Mouse (Mus musculus): Measurements from ENCODE around the gene Rorc. TPM values are rescaled to one million over a fixed set of nuclear protein-coding genes. Genes with fewer than 3 reads are reported as not detected.

Rorc gene
- polyA plus RNA-seq, 1 experiment from 2014 or later = 0.38 TPM

DNA sequence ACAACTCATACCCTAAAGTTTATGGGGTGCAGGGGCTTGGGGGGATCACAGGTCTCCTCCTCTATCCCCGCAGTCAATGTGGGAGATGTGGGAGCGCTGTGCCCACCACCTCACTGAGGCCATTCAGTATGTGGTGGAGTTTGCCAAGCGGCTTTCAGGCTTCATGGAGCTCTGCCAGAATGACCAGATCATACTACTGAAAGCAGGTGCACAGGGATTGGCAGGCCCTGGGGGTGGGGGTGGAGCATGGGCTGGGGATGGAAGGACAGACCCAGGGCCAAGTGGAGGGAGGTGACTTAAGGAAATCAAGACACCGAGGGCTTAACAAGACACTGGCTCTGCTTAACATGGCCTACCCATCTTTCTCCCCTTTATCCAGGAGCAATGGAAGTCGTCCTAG, 18.4 kb downstream of the Rorc start:
- Histone ChIP-seq H3K27ac (replicated peaks; ENCODE audit: low read depth, low read length) (no peak overlapping the region), H3K9ac (replicated peaks; ENCODE audit: low read length) (no peak overlapping the region), H3K9me3 (replicated peaks; ENCODE audit: control insufficient read depth, low read length) (no peaks in the 10 kb centered on the region), H3K27me3 (ENCODE audit: control insufficient read depth, insufficient read depth, low read length) (no peaks in the 10 kb centered on the region), H3K36me3 (replicated peaks; ENCODE audit: control insufficient read depth, insufficient read depth, low read depth, low read length) (no peaks in the 10 kb centered on the region), H3K4me1 (ENCODE audit: control insufficient read depth, insufficient read depth, low read length) (no peaks in the 10 kb centered on the region), H3K4me3 (ENCODE audit: low read depth, low read length) (no peak overlapping the region), H3K4me2 (ENCODE audit: low read depth, low read length) (no peak overlapping the region)
- WGBS = 80% methylated on average over 5 of the region's 5 CpGs
- no peak for DNase-seq (ENCODE audit: low spot score)
- ATAC-seq (replicated peaks; ENCODE audit: insufficient number of reproducible peaks, low FRiP score, low TSS enrichment, low read depth) = no peak

DNA sequence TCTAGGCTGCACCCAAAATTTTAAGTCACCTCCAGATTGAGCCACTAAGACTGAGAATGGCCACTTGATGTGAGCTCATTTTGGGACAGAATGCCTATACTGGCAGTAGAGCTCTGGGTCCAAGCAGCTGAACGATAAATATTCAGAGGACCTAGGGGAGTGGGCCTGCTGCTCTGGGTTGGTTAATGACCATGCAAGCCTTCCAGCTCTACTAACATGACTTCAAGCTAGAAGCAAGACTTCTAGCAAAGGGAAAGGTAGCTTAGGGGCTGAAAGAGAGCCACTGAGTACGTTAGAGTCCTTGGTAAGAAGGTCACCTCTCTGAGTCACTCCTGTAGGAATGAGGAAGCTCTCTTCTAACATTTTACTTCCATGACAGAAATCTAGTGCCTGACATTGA, 19.5 kb downstream of the Rorc start:
- Histone ChIP-seq H3K27ac (replicated peaks; ENCODE audit: low read depth, low read length) (no peak overlapping the region), H3K4me2 (ENCODE audit: low read depth, low read length) (no peak overlapping the region), H3K4me3 (ENCODE audit: low read depth, low read length) (no peak overlapping the region), H3K36me3 (replicated peaks; ENCODE audit: control insufficient read depth, insufficient read depth, low read depth, low read length) (no peaks in the 10 kb centered on the region), H3K9ac (replicated peaks; ENCODE audit: low read length) (no peak overlapping the region), H3K27me3 (ENCODE audit: control insufficient read depth, insufficient read depth, low read length) (no peaks in the 10 kb centered on the region), H3K4me1 (ENCODE audit: control insufficient read depth, insufficient read depth, low read length) (no peaks in the 10 kb centered on the region), H3K9me3 (replicated peaks; ENCODE audit: control insufficient read depth, low read length) (no peaks in the 10 kb centered on the region)
- ATAC-seq (replicated peaks; ENCODE audit: insufficient number of reproducible peaks, low FRiP score, low TSS enrichment, low read depth) (no peak), DNase-seq (ENCODE audit: low spot score) (no peak)
- 74% methylated on average over 2 of the region's 2 CpGs for WGBS

DNA sequence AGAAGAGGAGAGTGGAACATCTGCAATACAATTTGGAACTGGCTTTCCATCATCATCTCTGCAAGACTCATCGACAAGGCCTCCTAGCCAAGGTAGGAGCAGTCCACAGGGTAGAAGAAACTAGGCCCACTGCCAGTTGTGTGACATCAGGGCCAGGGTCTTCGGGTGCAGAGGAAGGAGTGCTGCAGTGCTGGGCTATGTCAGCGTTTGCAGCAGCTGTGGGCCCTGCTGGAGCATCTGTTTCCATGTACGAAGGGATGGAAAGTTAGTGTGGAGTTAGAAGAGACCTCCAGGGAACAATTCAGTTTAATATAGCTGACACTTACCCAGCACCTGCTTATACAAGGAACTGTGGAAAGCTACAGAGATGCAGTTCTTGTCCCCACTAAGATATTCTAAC, 20.5 kb downstream of the Rorc start:
- Histone ChIP-seq H3K27me3 (ENCODE audit: control insufficient read depth, insufficient read depth, low read length) (peaks cover 2% of the 10 kb centered on the region), H3K4me1 (ENCODE audit: control insufficient read depth, insufficient read depth, low read length) (no peaks in the 10 kb centered on the region), H3K4me2 (ENCODE audit: low read depth, low read length) (no peak overlapping the region), H3K27ac (replicated peaks; ENCODE audit: low read depth, low read length) (no peak overlapping the region), H3K4me3 (ENCODE audit: low read depth, low read length) (no peak overlapping the region), H3K9me3 (replicated peaks; ENCODE audit: control insufficient read depth, low read length) (no peaks in the 10 kb centered on the region), H3K36me3 (replicated peaks; ENCODE audit: control insufficient read depth, insufficient read depth, low read depth, low read length) (no peaks in the 10 kb centered on the region), H3K9ac (replicated peaks; ENCODE audit: low read length) (no peak overlapping the region)
- no peak for DNase-seq (ENCODE audit: low spot score)
- ATAC-seq (replicated peaks; ENCODE audit: insufficient number of reproducible peaks, low FRiP score, low TSS enrichment, low read depth) = no peak
- WGBS = 68% methylated on average over 4 of the region's 4 CpGs

DNA sequence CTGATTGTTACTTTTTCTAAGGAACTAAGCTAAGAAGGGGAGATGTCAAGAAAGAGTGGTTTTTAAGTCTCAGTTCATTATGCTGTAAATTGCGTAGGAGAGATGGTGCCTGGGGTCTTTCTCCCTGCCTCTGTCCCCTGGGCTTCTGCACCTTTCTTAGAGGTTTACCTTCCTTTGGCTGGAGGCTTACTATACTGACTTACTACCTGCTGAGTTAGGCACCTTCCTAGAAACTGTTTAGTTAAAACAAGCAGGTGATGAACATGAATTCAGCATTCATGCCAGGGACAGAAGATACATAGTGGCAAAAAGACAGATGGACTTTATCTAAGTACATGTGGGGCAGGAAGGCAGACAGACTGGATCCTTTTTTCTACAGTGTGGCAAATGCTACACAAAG, 23.7 kb downstream of the Rorc start:
- Histone ChIP-seq H3K27ac (replicated peaks; ENCODE audit: low read depth, low read length) (no peak overlapping the region), H3K27me3 (ENCODE audit: control insufficient read depth, insufficient read depth, low read length) (peaks cover 4% of the 10 kb centered on the region), H3K4me2 (ENCODE audit: low read depth, low read length) (no peak overlapping the region), H3K4me3 (ENCODE audit: low read depth, low read length) (no peak overlapping the region), H3K9me3 (replicated peaks; ENCODE audit: control insufficient read depth, low read length) (no peaks in the 10 kb centered on the region), H3K9ac (replicated peaks; ENCODE audit: low read length) (no peak overlapping the region), H3K36me3 (replicated peaks; ENCODE audit: control insufficient read depth, insufficient read depth, low read depth, low read length) (no peaks in the 10 kb centered on the region), H3K4me1 (ENCODE audit: control insufficient read depth, insufficient read depth, low read length) (no peaks in the 10 kb centered on the region)
- WGBS = 69% methylated on average over 1 of the region's 1 CpGs
- ATAC-seq (replicated peaks; ENCODE audit: insufficient number of reproducible peaks, low FRiP score, low TSS enrichment, low read depth) (no peak), DNase-seq (ENCODE audit: low spot score) (no peak)

DNA sequence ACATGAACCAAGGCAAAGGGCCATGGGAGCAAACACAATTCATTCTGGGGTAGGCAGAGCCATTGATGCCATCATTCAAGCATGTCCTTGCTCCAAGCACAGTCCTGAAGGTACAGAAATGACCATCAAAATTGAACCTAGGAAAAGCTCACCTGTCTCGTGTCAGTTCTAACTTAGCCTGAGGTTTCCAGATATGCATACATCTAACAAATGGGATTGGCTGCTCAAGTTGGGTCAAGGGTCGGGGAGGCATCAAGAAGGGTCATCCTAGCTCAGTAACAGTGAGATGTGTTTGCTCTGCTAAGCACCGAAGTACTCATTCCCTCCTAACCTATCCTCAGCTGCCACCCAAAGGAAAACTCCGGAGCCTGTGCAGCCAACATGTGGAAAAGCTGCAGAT, 24.3 kb downstream of the Rorc start:
- Histone ChIP-seq H3K27me3 (ENCODE audit: control insufficient read depth, insufficient read depth, low read length) (peaks cover 4% of the 10 kb centered on the region), H3K4me2 (ENCODE audit: low read depth, low read length) (no peak overlapping the region)

DNA sequence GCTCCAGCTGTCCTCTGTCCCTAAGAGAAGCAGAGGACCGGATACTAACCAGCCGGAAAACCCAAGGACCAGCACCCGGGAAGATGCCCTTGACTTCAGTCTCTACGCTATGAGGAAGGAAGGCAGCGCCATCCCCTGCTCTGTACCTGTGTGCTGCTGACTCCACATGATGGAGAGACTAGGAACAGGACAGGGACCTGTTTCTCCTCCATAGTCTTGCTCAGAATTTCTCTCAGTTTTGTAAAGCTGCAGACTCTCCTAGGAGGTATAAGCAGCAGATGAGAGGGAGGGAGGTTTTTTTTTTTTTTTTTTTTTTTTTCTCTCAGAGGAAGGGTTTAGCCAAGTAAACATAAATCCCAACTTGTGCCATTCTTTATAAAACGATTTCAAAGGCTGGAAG, 25.6 kb downstream of the Rorc start, which contains the start of gene Lingo4:
Gene Lingo4 (plus strand): TSS at position 301 of the 400 bp plus-strand sequence.
- H3K4me3 ChIP-seq (ENCODE audit: low read depth, low read length) = 0 out of 2 replicates have a peak within 1 kb of the TSS, but pooled peaks have one; percentile 9
- no peaks in the 10 kb centered on the region for H3K36me3 ChIP-seq (replicated peaks; ENCODE audit: control insufficient read depth, insufficient read depth, low read depth, low read length)
- no peaks in the 10 kb centered on the region for H3K4me1 ChIP-seq (ENCODE audit: control insufficient read depth, insufficient read depth, low read length)
- peak within 1 kb of the TSS; percentile 31 for H3K4me2 ChIP-seq (ENCODE audit: low read depth, low read length)
- no peaks in the 10 kb centered on the region for H3K9me3 ChIP-seq (replicated peaks; ENCODE audit: control insufficient read depth, low read length)
- DNase-seq (ENCODE audit: low spot score) = no peak
- WGBS = 76% methylated on average over 6 of the region's 6 CpGs
- H3K27me3 ChIP-seq (ENCODE audit: control insufficient read depth, insufficient read depth, low read length) = peaks cover 4% of the 10 kb centered on the region
- H3K27ac ChIP-seq (replicated peaks; ENCODE audit: low read depth, low read length) = no peak within 1 kb of the TSS
- ATAC-seq (replicated peaks; ENCODE audit: insufficient number of reproducible peaks, low FRiP score, low TSS enrichment, low read depth) = no peak
- peak within 1 kb of the TSS; percentile 11; the same call in 1 of the 2 replicates for H3K9ac ChIP-seq (replicated peaks; ENCODE audit: low read length)

More for the DNA sequence above, 24.3 kb downstream of the Rorc start:
- no peak for DNase-seq (ENCODE audit: low spot score)
- no peak for ATAC-seq (replicated peaks; ENCODE audit: insufficient number of reproducible peaks, low FRiP score, low TSS enrichment, low read depth)
- Histone ChIP-seq H3K36me3 (replicated peaks; ENCODE audit: control insufficient read depth, insufficient read depth, low read depth, low read length) (no peaks in the 10 kb centered on the region), H3K27ac (replicated peaks; ENCODE audit: low read depth, low read length) (no peak overlapping the region), H3K9ac (replicated peaks; ENCODE audit: low read length) (no peak overlapping the region), H3K4me1 (ENCODE audit: control insufficient read depth, insufficient read depth, low read length) (no peaks in the 10 kb centered on the region), H3K4me3 (ENCODE audit: low read depth, low read length) (no peak overlapping the region), H3K9me3 (replicated peaks; ENCODE audit: control insufficient read depth, low read length) (no peaks in the 10 kb centered on the region)
- WGBS = 82% methylated on average over 4 of the region's 4 CpGs

DNA sequence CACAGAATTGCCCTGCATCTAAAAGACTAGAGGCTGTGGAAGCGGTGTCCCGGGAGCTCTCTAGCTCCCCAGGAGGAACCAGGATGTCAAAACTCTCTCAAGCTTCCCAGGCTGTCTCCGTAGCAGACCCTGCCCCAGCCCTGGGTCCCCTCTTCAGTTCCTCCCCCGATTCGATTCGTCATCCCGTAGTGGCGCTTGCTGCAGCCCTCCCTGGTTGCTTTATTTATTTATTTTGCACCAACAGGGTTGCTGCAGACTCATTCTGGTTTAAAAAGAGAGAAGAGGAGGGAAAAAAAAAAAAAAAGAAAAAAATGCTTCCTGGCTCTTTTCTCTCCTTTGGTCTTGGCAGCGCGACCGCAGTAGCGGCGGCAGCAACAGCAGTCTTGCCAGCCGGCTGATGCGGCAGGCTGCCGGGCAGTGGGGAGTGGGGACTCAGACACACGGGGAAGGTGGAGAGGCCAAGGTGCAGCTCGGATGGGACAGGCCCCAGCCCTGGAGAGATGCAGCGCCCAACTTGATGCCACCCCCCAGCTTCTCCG, 26.4 kb downstream of the Rorc start:
- ATAC-seq (replicated peaks; ENCODE audit: insufficient number of reproducible peaks, low FRiP score, low TSS enrichment, low read depth) = peak; percentile 35
- 0 out of 2 replicates have a peak overlapping the region, but pooled peaks have one; percentile 9 for H3K4me3 ChIP-seq (ENCODE audit: low read depth, low read length)
- H3K36me3 ChIP-seq (replicated peaks; ENCODE audit: control insufficient read depth, insufficient read depth, low read depth, low read length) = no peaks in the 10 kb centered on the region
- H3K9me3 ChIP-seq (replicated peaks; ENCODE audit: control insufficient read depth, low read length) = no peaks in the 10 kb centered on the region
- H3K27me3 ChIP-seq (ENCODE audit: control insufficient read depth, insufficient read depth, low read length) = peaks cover 4% of the 10 kb centered on the region
- H3K9ac ChIP-seq (replicated peaks; ENCODE audit: low read length) = peak overlapping the region; percentile 11; the same call in 1 of the 2 replicates
- peak overlapping the region; percentile 31 for H3K4me2 ChIP-seq (ENCODE audit: low read depth, low read length)
- under 1% methylated on average over 20 of the region's 20 CpGs for WGBS
- no peaks in the 10 kb centered on the region for H3K4me1 ChIP-seq (ENCODE audit: control insufficient read depth, insufficient read depth, low read length)
- DNase-seq (ENCODE audit: low spot score) = peak; percentile 61
- no peak overlapping the region for H3K27ac ChIP-seq (replicated peaks; ENCODE audit: low read depth, low read length)

DNA sequence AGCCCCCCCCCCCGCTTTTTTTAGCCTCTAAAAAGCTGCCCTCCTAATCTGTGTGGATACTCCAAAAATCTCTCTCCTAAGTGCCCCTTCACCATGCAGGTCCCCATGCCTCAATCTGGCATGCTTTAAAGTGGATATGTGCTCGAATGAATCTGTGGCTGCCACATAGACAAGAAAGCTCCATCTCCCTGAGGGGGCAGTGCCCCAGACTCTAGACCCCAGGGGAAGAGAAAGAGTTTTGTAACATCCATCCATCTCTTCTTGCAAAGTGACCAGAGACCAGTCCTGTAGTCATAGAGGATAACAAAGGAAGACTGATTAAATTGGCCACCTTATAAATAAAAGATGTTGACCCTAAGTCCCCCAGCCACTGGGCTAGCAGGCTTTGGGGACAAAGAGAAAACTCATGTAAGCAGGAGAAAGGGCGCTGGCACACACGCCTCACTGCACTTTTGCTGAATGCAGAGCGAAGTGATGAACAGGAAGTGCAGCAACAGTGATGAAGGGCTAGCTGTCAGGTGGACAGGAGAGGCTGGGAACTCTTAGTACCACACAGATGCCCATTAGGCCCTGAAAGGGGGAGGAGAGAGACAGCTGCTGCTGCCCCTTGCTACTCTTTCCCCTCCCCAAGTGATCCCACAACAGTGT, 27.2 kb downstream of the Rorc start:
- Histone ChIP-seq H3K4me1 (ENCODE audit: control insufficient read depth, insufficient read depth, low read length) (peaks cover 2% of the 10 kb centered on the region; the same call in 1 of the 2 replicates), H3K4me3 (ENCODE audit: low read depth, low read length) (no peak overlapping the region), H3K36me3 (replicated peaks; ENCODE audit: control insufficient read depth, insufficient read depth, low read depth, low read length) (no peaks in the 10 kb centered on the region), H3K4me2 (ENCODE audit: low read depth, low read length) (no peak overlapping the region), H3K9me3 (replicated peaks; ENCODE audit: control insufficient read depth, low read length) (no peaks in the 10 kb centered on the region), H3K27me3 (ENCODE audit: control insufficient read depth, insufficient read depth, low read length) (peaks cover 4% of the 10 kb centered on the region), H3K27ac (replicated peaks; ENCODE audit: low read depth, low read length) (no peak overlapping the region), H3K9ac (replicated peaks; ENCODE audit: low read length) (no peak overlapping the region)
- WGBS = 20% methylated on average over 5 of the region's 5 CpGs
- ATAC-seq (replicated peaks; ENCODE audit: insufficient number of reproducible peaks, low FRiP score, low TSS enrichment, low read depth) = no peak; the same call in 1 of the 2 replicates
- DNase-seq (ENCODE audit: low spot score) = no peak

Data from embryonic facial prominence, embryonic 11.5 days (tissue).